Mouse (Mus musculus): Measurements from ENCODE around the gene Gm21958. TPM values are rescaled to one million over a fixed set of nuclear protein-coding genes. Genes with fewer than 3 reads are reported as not detected.

Gene Gm21958
- polyA plus RNA-seq, 1 experiment from 2014 or later: not detected

- DNase-seq (ENCODE audit: low spot score): peak; percentile 16
- Histone ChIP-seq H3K9me3 (no peaks in the 10 kb centered on the region), H3K27me3 (ENCODE audit: insufficient read depth, poor library complexity, severe bottlenecking) (no peaks in the 10 kb centered on the region), H3K36me3 (no peaks in the 10 kb centered on the region), H3K4me3 (no peak overlapping the region), H3K4me1 (no peaks in the 10 kb centered on the region), H3K27ac (no peak overlapping the region)
- 79% methylated on average over 6 of the region's 6 CpGs for WGBS
Measured at GRCm38 (mm10) chr3:54668722-54669121, 45.4 kb downstream of the Gm21958 start.

- Histone ChIP-seq H3K36me3 (no peaks in the 10 kb centered on the region), H3K4me1 (no peaks in the 10 kb centered on the region), H3K27ac (no peak overlapping the region), H3K4me3 (no peak overlapping the region), H3K27me3 (ENCODE audit: insufficient read depth, poor library complexity, severe bottlenecking) (no peaks in the 10 kb centered on the region), H3K9me3 (no peaks in the 10 kb centered on the region)
- DNase-seq (ENCODE audit: low spot score): no peak
- WGBS: 83% methylated on average over 3 of the region's 3 CpGs
Measured at GRCm38 (mm10) chr3:54668141-54668540, 46.0 kb downstream of the Gm21958 start.

Other genes with a start within 250 kb of the Gm21958 start
- 77.3 and 91.8 TPM in 2 replicates for gene Supt20, start 21.5 kb downstream of the Gm21958 start, polyA plus RNA-seq (2016; fragmentation: Nextera tagmentation; extraction: Ambion mirVana)
- 120 and 156 TPM in 2 replicates for gene Exosc8, start 21.0 kb upstream of the Gm21958 start, polyA plus RNA-seq (2016; fragmentation: Nextera tagmentation; extraction: Ambion mirVana)
- 39.5 and 49.1 TPM in 2 replicates for gene Alg5, start 21.2 kb upstream of the Gm21958 start, polyA plus RNA-seq (2016; fragmentation: Nextera tagmentation; extraction: Ambion mirVana)
- 1.2 and 1.9 TPM in 2 replicates for gene Smad9, start 41.2 kb upstream of the Gm21958 start, polyA plus RNA-seq (2016; fragmentation: Nextera tagmentation; extraction: Ambion mirVana)
- gene Rfxap, start 93.4 kb upstream of the Gm21958 start, polyA plus RNA-seq (2016; fragmentation: Nextera tagmentation; extraction: Ambion mirVana): 25.4 and 43.6 TPM in 2 replicates
- 0.13 and 0.23 TPM in 2 replicates for gene Sertm1, start 201.5 kb upstream of the Gm21958 start, polyA plus RNA-seq (2016; fragmentation: Nextera tagmentation; extraction: Ambion mirVana)

Measured in heart, embryonic 10.5 days (tissue).